Mouse (Mus musculus): Measurements from ENCODE around the gene Napsa.

The Napsa gene

DNA sequence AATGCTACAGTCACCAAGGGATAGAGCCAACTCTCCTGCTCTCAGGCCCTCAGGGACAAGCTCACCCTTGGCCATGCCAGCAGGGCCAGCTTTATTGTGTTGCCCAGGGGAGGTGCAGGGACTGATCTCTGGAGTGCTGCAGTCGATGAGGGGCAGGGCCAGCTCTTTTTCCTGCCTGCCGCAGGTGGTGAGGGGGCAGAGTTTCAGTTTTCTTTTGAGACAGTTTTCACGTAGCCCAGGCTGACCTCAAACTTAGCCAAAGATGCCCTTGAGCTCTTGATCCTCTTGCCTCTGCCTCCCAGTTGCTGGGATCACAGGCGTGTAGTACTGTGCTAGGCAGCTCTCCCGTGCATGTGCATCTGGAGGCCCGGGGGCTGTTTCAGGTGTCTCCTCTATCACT lies 1.2 kb upstream of the Napsa start:
- no peak for DNase-seq (ENCODE audit: low spot score)

DNA sequence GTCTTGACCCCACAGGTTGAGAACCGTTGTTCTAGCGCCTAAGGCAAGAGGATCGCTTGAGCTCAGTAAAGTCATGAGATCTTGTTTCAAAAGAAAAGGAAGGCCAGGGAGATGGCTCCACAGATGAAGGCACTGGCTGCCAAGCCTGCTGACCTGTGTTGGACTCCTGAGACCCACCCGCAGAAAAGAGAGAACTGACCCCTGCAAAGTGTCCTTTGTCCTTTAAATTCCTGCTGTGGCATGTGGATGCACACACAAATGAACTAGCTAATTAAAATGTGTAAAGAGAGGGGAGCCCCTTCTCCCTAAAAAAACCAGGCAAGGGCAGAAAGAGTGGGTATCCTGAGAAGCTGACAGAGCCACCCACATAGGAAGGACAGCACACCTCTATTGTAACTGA lies 369 bp upstream of the Napsa start:
- no peak for DNase-seq (ENCODE audit: low spot score)

DNA sequence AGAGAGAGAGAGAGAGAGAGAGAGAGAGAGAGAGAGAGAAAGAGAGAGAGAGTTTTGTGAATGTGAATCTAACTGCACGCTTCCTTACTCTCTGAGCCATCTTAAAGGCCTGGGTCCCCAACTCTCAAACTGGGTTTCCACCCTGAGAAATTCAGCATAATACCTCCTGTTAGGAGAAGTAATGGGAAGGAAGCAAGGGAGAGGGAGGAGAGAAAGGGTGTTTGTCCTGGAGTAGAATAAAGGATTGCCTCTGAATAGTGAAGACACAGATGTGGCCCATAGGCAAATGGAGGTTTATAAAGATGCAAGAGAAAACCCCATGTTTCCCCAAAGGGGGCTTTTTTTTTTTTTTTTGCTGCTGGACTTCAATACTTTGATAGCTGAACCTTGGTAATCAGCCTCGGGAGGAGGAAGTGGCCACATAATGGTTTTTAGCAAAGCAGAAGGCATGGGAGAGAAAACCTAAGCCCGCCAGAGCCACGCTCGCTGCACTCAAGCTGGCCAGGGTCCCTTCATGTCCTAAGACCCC lies 840 bp downstream of the Napsa start:
- no peak for DNase-seq (ENCODE audit: low spot score)

DNA sequence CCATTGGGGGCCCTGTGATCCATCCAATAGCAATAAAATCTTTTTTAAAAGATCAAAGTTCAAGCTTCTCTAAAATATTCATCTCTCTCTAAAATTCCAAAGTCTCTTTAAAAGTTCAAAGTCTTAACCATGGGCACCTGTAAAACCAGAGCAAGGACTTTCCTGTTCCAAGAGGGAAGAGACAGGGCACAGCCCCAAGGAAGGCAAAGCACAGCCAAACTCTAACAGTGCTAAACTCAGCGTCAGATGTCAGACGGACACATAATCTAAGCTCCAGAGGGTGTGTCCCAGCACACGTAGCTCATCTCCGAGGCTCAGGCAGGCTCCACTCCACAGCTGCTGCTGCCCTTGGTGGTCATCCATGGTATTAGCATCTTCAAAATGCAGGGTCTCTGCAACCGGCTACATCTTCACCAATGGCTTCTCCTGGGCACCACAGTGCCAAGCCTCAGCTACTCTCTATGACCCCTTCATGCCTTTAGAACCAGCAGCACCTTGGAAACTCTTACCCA lies 4.2 kb downstream of the Napsa start:
- DNase-seq (ENCODE audit: low spot score): no peak

DNA sequence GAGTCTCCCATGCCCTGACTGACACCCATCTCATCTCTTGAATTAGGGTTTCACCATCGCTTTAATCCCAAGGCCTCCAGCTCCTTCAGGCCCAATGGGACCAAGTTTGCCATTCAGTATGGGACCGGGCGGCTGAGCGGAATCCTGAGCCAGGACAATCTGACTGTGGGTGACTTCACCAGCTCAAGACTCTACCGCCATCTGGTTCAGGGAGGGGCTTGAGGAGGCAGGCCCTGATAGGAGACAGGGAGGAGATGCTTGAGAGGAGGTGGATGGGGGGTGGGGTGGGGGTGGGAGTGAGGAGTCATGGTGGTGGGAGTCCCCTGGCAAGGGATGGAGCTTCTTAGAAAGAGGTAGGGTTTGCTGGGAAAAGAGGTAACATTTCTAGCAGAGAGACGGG lies 9.5 kb downstream of the Napsa start:
- DNase-seq (ENCODE audit: low spot score): no peak

DNA sequence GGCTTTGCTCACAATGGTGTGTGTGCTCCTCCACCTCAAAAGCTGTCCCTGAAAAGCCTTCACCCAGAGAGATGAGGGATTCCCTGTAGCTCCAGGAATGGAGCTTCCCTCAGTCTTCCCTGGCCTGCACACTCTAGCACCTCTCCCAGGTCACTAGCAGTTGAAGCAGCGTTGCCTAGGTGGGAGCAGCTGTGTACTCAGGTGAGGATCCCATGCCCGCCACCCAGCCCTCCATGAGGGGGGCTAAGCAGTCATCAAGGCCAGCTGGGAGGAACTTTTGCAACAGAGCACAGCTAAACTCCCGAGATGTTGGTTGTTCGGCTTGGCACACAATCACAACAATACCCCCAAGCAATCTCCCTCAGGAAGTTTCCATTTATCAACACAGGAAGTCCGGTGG lies 10.5 kb downstream of the Napsa start:
- no peak for DNase-seq (ENCODE audit: low spot score)

DNA sequence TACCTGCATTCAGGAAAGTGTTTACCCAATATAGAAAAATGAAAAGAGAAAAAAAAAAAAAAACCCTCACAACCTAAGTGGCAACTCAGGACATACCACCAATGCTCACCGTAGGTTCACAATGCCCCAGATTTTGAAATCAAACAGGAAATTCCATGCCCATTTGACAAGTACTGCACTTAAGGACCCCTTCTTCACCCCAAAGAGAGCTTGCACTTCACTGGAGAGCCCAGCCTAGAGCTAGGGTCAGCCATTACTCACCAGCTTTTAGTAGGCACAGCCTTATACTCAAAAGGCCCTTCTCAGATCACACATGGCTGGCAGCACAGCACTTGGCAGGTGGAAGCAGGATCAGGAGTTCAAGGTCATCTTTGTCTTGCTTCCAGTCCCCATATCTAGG lies 11.0 kb downstream of the Napsa start:
- no peak for DNase-seq (ENCODE audit: low spot score)

DNA sequence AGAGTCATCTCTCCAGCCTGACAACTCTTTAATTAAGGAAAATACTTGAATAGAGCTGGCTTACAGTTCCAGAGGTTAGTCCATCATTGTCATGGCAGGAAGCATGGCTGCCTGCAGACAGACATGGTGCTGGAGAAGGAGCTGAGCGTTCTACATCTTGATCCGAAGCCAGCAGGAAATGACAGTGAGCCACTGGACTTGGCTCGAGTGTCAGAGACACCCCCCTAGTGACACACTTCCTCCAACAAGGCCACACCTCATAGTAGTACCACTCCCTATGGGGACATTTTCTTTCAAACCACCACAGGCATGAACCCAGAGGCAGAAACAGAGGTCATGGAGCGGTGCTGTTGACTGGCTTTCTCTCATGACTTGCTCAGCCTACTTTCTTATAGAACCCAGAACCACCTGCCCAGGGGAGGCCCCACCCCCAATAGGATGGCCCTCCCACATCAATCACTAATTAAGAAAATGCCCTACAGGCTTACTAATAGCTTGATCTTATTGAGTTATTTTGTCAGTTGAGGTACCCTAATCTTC lies 12.2 kb downstream of the Napsa start:
- DNase-seq (ENCODE audit: low spot score): no peak

DNA sequence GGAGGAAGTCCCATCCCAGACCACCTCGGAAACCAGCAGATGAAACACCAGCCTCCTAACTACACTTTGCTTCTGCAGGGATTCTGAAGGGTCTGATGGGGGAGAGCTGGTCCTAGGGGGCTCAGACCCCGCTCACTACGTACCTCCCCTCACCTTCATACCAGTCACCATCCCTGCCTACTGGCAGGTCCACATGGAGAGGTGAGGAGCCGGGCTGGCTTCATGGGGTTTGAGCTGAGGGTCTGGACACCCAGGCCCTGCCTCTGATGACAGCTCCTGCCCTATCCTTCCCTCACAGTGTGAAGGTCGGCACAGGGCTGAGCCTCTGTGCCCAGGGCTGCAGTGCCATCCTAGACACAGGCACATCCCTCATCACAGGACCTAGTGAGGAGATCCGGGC lies 12.7 kb downstream of the Napsa start:
- no peak for DNase-seq (ENCODE audit: low spot score)

DNA sequence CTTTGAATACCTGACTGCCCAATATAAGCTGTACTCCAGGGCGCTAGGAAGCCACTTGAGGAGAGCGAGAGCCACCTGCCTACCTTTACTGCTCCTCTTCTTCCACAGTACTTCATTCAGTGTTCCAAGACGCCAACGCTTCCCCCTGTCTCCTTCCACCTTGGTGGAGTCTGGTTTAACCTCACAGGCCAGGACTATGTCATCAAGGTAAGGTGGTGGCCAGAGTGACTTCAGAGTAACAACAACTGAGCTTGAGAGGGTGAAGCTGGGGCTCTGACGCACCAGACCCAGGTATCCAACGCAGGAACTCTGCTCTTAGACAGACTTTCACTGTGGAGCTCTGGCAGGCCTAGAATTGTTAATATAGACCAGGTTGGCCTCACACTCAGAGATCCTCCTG lies 13.4 kb downstream of the Napsa start:
- DNase-seq (ENCODE audit: low spot score): no peak

DNA sequence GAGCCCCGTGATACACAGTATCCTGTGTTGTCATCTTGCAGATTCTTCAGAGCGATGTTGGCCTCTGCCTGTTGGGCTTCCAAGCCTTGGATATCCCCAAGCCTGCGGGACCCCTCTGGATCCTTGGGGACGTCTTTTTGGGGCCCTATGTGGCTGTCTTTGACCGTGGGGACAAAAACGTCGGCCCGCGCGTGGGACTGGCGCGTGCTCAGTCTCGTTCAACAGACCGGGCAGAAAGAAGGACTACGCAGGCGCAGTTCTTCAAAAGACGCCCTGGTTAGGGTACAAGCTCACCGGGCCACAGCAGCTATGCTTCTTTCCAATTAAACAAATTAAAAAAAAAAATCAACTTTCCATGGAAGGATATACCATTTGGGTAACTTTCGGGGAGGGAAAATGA lies 14.3 kb downstream of the Napsa start:
- no peak for DNase-seq (ENCODE audit: low spot score)

DNA sequence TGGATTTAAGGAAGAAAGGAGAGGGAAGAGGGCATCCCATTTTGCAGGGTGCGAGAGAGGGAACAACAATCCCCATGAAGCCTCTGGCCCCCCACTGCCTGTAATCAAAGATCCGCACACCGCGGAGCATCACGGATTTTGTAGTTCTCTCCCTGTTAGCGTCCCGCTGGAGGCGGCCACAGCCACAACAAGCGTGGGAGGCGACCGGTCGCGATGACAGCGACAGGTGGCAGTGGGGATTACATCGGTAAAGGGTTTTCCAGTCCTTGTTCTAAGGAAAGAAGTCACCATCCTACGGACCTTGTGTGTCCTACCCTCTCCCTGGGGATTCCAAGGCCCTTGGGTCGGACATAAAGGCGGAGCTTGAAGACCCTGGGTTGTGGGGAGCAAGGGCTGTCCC lies 14.8 kb downstream of the Napsa start:
- DNase-seq (ENCODE audit: low spot score): no peak

DNA sequence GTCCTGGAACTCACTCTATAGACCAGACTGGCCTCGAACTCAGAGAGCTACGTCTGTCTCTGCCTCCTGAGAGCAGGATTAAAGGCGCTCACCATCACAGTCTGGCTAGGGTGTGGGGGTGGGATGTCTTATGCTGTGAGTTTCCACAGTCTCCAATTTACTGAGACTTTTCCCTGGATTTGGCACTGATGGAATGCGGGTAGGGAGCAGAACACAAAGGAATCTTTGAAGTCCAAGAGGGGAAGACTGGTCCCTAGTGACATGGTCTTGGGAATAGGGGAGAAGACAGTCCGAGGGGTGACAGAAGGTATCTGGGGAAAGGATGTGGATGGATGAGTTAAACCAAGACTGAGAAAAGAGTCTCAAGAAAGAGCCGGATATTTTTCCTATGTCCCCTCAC lies 15.5 kb downstream of the Napsa start:
- no peak for DNase-seq (ENCODE audit: low spot score)

DNA sequence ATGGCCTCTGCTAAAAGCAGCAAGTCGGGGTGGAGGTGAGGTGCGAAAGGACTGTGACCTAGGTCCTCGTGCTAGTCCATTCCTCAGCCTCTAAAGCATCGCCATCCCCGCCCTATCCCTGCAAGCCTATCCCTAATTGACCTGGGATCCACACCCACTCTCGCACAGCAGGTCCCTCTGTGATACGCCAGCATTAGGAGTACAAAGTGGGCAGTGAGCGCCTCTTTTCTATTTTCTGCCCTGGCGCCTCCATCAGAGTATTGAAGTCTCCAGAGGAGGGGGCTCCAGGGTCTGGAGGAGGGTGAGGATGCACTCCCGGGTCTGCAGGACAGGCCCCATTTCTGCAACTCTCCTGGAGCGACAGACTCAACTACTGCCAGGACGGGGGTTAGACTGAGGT lies 16.2 kb downstream of the Napsa start:
- no peak for DNase-seq (ENCODE audit: low spot score)

DNA sequence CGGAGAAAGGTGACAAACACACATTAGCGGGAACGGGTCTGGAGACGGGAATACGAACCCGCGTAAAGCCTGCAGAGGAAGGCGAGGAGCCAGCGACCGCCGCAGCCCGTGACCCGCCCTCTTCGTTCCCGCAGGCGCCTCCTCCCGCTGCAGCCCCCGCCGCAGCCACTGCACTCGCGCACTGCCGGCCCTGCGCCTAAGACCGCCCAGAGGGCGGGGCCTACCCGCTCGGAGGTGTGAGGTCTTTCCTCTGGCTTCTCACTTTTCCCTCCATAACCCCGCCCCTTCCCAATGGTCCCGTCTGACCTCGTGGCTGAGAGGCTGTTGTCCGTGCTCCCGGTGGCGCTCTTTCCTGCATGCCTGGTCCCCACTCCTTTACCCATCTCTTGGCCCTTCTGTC lies 17.0 kb downstream of the Napsa start:
- peak; percentile 94 for DNase-seq (ENCODE audit: low spot score)

DNA sequence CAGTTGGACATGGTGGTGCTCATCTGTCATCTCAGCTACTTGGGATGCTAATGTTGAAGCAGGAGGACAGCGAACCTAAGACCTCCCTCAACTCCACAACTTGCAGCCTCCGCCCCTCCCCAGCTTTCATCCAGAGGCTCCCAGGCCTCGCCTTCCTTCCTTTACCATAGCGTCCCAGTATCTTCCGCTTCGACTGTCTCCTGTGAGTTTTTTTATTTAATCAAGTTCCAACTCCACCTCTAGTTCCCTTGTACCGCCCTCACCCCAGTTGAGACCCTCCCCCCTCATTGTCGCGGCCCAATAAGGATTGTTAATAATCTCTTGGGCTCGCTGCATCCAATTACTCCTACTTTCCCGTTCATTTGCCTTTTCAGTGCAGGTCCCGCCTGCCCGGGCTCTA lies 17.8 kb downstream of the Napsa start:
- peak; percentile 71 for DNase-seq (ENCODE audit: low spot score)

DNA sequence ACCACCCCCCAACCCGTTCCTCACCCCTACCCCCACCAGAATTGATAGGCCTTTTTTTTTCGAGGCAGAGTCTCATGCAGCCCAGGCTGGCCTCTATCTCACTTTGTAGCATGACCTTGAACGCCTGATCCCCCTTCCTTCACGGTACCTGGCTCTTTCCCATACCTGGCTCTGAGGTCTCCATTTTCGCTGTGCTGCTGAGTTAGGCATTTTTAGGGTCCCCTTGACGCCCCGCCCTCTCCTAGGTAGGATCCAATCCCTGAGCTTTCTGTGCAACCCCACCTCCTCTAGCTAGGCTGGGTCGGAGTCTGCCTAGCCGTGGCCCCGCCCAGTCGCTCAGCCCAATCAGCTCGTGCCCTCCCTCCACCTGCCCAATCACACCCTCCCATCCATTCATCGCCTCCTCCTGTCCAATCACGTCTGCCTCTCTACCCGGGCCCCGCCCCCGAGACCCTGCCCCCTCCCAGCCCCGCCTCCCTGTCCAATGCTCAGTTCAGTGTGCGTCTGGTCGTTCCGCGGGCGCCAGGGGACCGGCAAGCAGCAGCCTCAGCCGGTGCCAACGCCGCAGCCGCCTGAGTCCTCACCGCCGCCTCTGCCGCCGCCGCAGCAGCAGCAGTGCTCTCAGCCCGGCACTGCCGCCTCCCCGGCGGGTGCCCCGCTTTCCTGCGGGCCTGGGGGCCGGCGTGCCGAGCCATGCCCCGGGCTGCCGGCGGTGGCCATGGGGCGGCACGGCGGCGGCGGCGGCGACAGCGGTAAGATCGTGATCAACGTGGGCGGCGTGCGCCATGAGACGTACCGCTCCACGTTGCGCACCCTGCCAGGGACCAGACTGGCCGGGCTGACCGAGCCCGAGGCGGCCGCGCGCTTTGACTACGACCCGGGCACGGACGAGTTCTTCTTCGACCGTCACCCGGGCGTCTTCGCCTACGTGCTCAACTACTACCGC lies 18.5 kb downstream of the Napsa start, which contains the start of gene Kcnc3:
Gene Kcnc3, plus strand, starts transcription at position 263 of the 946 bp plus-strand sequence.
- peak; percentile 95 for DNase-seq (ENCODE audit: low spot score)

DNA sequence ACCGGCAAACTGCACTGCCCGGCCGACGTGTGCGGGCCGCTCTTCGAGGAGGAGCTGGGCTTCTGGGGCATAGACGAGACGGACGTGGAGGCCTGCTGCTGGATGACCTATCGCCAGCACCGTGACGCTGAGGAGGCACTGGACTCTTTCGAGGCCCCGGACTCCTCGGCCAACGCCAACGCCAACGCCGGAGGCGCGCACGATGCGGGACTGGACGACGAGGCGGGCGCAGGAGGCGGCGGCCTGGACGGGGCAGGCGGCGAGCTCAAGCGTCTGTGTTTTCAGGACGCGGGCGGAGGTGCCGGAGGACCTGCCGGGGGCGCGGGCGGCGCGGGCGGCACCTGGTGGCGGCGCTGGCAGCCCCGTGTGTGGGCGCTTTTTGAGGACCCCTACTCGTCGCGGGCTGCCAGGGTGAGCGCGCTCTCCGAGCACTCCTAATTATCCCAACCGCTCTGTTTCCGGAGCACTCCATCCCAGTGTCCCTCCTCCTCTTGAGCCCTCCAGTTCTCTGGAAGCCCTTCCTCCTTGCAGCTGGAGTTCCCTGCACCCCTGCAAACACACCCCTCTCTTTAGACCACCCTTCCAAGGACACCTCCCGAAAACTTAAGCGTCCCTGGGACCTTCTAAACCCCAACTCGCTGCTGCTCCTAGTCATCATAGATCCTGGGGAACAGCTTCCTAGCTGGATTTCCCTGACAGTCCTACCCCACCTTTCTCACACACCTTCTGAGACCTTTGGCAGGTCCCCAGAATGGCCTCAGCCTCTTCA lies 19.4 kb downstream of the Napsa start:
- peak; percentile 46 for DNase-seq (ENCODE audit: low spot score)

DNA sequence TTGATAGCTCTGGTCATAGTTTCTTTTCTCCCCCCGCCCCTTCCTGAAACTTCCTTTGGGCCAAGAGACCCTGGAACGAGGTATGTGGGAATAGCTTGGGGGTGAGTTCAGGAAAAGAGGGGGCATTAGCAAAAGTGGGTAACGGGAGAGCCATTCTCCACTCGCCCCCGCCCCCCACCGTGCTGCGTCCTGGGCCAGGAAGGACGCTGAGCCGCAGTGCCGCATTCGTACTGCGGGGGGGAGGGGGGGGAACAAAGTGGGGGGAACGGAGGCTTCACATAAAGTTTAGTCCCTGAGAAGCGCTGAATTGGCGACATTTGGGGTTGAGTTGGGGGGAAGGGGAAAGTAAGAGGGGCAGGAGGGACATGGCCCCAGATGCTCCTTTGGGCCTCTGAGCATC lies 20.9 kb downstream of the Napsa start:
- DNase-seq (ENCODE audit: low spot score): no peak

DNA sequence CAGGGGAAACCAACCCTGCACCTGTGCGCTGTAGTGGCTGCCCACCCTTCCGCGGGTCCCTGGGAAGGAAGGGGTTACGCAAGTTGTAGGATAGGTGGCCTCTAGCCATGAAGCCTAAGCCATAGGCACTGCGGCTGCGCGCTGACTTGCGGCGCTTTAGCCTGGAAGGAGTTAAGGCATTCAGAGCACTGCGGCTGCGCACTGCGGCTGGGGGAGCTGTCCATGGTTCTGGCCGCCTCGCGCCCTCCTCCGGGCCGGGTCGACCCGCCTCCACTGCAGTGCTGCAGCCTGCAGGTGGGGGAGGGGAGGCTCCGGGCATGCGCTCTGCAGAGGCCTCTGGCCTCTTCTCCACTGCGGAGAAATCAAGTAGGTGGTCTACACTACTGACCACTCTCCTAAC lies 21.6 kb downstream of the Napsa start:
- DNase-seq (ENCODE audit: low spot score): peak; percentile 76

DNA sequence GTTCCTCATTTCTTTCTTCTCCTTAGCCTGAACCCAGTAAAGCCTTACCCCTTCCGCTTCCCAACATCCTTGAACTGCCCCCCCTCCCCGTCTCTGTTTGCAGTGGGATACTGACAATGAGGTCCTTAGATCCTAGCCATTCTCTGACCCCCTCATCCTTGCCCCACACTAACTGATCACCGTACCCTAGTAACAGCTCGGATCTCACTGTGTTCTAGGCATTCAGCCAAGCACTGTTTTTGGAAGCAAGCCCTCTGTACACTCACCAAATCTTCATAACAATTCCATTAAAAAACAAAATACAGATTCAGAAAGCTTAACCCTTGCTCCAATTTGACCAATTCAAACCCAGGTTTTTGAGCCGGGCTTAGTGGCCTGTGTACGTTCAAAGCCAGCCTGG lies 22.1 kb downstream of the Napsa start:
- peak; percentile 32 for DNase-seq (ENCODE audit: low spot score)

DNA sequence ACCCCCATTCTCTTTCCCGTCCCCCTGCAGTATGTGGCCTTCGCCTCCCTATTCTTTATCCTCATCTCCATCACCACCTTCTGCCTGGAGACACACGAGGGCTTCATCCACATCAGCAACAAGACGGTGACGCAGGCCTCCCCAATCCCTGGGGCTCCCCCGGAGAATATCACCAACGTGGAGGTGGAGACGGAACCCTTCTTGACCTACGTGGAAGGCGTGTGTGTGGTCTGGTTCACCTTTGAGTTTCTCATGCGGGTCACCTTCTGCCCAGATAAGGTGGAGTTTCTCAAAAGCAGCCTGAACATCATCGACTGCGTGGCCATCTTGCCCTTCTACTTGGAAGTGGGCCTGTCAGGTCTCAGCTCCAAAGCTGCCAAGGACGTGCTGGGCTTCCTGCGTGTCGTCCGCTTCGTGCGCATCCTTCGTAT lies 23.0 kb downstream of the Napsa start:
- no peak for DNase-seq (ENCODE audit: low spot score)

Data from MN1 (cell line).